Mouse (Mus musculus) splenic B cell, adult 2 months (primary cell): Measurements from ENCODE around the gene Ubl7.

ENCODE experiments used
- DNase-seq: peaks from one replicate; pipeline ENCODE4 v3.0.0-alpha.2; 2011; ENCODE audit warnings: low read depth, low spot score
- H3K27me3 ChIP-seq: 2 replicates; pipeline ENCODE4 v1.6.1; 2012; ENCODE audit warnings: mild to moderate bottlenecking, low read length, moderate library complexity, mixed read lengths; ENCODE audit not compliant: control insufficient read depth, poor library complexity, insufficient read depth, severe bottlenecking
- H3K36me3 ChIP-seq: 2 replicates; pipeline ENCODE4 v1.6.1; 2012; ENCODE audit warnings: mild to moderate bottlenecking, low read length, moderate library complexity, mixed read lengths; ENCODE audit not compliant: control insufficient read depth, poor library complexity, insufficient read depth, severe bottlenecking

The Ubl7 gene

GRCm38 (mm10) chr9:57961863-57962778 lies 51.3 kb downstream of the Ubl7 start:
- Histone ChIP-seq H3K36me3 (peaks cover 4% of the 10 kb centered on the region), H3K27me3 (no peaks in the 10 kb centered on the region)
- DNase-seq = no peak

DNA sequence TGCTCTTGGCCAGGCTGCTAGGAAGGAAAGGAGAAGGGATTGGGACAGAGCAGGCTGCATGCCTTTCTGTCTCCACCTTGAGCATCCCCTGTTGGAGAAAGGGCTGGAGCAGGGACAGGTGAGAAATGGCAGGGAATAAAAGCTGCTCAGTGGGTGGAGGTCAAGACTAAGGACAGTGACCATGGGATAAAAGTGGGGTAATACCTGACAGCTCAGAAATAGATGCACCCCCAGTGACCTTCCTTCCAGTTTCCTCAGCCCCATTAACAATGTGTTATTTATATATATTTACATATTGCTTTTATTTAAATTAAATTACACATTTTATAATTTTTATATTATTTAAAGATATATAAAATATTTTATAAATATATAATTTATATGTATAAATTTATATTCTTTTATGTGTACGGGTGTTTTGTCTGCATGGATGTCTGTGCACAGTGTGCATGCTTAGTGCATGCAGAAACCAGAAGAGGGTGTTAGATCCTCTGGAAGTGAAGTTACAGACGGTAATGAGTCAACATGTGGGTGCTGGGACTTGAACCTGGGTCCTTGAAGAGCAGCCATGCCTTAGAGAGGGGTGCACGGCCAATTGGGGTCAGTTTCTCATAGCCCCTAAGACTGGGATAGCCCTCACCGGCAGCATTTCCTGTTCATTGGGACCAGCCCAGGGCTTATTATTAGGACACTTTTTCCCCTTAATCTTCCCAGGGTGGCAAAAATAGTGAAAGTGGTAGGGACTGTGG lies 52.6 kb downstream of the Ubl7 start:
- H3K36me3 ChIP-seq = peaks cover 4% of the 10 kb centered on the region
- H3K27me3 ChIP-seq = no peaks in the 10 kb centered on the region
- DNase-seq = no peak

GRCm38 (mm10) chr9:57963998-57964395 lies 53.2 kb downstream of the Ubl7 start:
- H3K27me3 ChIP-seq = no peaks in the 10 kb centered on the region
- DNase-seq = no peak
- H3K36me3 ChIP-seq = peaks cover 4% of the 10 kb centered on the region

GRCm38 (mm10) chr9:57964528-57965250 lies 53.9 kb downstream of the Ubl7 start:
- peaks cover 4% of the 10 kb centered on the region for H3K36me3 ChIP-seq
- DNase-seq = no peak
- H3K27me3 ChIP-seq = no peaks in the 10 kb centered on the region

DNA sequence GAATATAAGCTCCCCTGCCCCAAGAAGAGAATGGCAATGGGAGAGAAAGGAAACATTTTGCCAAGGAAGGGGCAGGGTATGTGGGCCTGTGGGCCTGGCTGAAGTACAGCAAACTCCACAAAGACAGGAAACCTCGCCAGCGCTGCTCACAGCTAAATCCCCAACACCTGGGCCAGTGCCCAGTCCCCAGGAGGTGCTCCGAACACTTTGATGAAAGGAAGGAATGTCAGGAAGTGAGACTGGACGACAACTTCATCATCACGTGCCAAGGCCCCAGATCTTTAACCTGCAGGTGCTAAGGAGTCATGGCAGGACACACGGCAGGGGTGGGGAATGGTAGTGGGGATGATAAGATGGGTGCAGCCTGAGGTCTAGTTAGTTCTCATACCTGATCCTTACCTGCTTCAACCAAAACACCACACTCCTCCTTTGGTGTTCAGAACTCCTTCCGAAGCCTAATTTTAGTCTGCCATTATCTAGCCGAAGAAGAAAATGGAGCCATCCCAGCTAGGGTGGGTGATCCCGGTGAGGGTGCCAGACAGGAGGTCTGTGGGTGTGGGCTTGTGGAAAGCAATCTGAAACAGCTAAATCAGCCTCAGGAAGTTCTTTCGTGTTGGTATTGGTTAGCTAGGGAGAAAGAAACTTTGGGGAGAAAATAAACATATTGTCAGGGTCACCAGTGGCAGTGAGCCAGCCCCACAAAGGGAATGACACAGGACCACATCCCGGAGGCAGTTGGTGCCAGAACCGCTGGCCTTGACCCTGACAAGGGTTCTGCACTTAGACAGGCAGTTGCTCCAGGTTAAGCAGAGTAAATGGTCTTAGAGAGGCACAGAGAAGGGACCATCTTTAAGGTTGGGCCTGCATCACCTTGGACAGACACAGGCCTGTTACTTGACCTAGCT lies 54.8 kb downstream of the Ubl7 start:
- Histone ChIP-seq H3K36me3 (peaks cover 4% of the 10 kb centered on the region), H3K27me3 (no peaks in the 10 kb centered on the region)
- no peak for DNase-seq

GRCm38 (mm10) chr9:57967237-57967960 lies 56.6 kb downstream of the Ubl7 start:
- peak; percentile 52 for DNase-seq
- no peaks in the 10 kb centered on the region for H3K27me3 ChIP-seq

DNA sequence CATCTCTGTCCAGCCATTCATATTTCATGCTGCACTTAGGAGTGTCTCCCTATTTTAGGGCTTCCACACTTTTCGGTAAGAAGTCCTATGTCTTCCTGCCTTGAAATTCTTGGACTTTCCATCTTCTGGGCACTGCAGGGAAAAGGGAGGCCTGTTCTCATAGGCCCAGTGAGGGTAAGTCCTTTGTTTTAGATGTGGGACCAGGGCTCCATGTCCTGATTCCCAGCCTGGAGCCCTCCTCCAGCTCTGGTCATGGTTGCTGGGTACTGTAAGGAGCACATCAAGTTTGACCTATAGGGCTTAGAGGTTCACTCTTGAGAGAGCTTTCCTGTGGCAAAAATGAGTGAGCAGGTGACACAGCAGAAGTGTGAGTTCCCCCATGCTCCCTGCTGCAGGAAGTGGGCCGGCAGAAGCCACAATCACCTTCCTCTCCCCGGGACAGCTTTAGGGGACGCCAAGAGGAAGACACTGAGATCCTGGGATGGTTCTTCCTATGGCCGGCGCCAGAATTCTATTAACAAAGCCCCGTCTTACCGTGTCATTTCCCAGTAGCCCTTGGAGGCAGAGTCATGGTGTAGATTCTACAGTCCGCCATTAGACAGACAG lies 57.5 kb downstream of the Ubl7 start:
- Histone ChIP-seq H3K36me3 (no peaks in the 10 kb centered on the region), H3K27me3 (no peaks in the 10 kb centered on the region)
- DNase-seq = no peak

More at GRCm38 (mm10) chr9:57967237-57967960, 56.6 kb downstream of the Ubl7 start:
- H3K36me3 ChIP-seq = no peaks in the 10 kb centered on the region; the same call in 1 of the 2 replicates

GRCm38 (mm10) chr9:57968783-57969542 lies 58.2 kb downstream of the Ubl7 start:
- DNase-seq = no peak
- H3K36me3 ChIP-seq = no peaks in the 10 kb centered on the region
- no peaks in the 10 kb centered on the region for H3K27me3 ChIP-seq

DNA sequence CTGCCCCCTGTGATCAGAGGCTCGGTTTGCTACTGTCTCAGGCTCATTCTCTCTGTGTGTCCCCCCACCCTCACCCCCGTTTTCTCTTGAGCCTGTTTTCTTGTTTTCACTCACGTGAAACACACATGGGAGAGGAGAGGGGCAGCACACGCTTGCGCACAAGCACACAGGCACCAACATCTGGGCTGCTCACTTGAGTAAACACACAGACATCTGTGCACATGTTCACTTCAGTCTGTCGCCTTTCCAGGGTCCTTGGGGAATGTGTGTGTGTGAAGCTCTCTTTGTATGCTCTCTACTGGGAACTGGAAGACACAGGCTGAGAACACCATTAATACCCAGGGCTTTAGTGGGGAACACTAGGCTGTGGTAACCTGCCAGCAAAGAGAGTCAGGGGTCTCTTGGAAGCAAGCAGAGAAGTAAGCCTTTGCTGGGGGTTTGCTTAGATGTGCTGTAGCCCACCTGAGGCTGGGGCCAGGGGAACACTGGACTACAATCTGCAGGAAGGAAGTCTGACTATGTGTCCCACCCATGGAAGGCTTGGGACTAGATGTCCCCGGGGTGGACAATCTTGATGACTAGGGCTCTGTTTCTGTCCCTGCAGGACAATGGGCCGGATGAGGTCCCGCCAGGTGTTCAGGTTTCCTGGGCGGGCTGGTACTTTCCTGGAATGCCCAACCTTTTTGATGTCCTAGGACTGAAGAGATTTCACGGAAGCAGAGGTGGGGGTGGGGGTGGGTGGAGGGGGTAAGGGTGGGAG lies 59.1 kb downstream of the Ubl7 start:
- Histone ChIP-seq H3K27me3 (no peaks in the 10 kb centered on the region), H3K36me3 (no peaks in the 10 kb centered on the region)
- DNase-seq = peak; percentile 40

DNA sequence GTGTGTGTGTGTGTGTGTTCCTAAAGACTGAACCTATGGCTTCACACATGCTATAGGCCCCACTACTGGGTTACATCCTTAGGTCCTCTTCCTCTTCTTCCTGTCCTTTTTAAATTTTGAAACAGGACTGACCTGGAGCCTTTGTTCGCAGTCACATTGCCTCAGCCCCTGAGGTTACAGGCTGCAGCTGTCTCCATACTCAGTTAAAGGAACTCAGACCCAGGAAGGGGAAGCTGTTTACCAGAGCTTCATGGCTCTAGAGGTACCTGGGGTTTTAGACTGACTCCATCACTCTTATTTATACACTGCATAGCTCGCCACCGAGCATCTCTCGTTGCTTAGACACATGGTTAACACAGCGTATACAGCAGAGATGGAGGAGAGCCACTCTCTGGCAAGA lies 60.6 kb downstream of the Ubl7 start:
- no peak for DNase-seq
- Histone ChIP-seq H3K27me3 (no peaks in the 10 kb centered on the region), H3K36me3 (no peaks in the 10 kb centered on the region)

DNA sequence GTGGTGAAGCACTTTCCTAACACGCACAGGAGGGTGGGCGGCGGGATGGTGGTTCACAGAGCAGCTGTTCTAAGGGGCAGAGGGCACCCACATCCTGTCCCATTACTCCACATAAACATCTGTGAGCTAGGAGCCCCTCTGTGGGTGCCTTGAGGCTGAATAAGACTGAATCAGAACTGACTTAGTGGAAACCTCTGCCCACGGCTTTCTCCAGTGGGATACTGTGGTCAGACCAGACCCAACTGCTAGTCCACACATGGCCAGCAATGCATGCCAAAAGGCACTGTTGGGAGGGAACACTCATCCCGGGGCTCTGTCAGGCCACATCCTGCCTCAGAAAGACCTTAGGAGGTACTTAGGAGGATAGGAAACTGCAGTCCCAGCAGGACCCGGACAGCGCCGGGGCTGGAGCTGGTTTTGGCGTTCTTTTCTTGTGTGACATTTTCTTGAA lies 61.4 kb downstream of the Ubl7 start:
- Histone ChIP-seq H3K36me3 (no peaks in the 10 kb centered on the region), H3K27me3 (no peaks in the 10 kb centered on the region)
- no peak for DNase-seq

GRCm38 (mm10) chr9:57972776-57973439 lies 62.1 kb downstream of the Ubl7 start:
- H3K27me3 ChIP-seq = no peaks in the 10 kb centered on the region
- no peaks in the 10 kb centered on the region for H3K36me3 ChIP-seq
- DNase-seq = no peak
